Mouse (Mus musculus) monocyte, adult 5-6 weeks (primary cell): Measurements from ENCODE around the gene Vstm5. TPM values are rescaled to one million over a fixed set of nuclear protein-coding genes. Genes with fewer than 3 reads are reported as not detected.
"Not testable (repeated sequence)": the region's sequence is repeated elsewhere in the genome, so short reads cannot be mapped to it uniquely, and the experiment has no call there.

Experiments
- ATAC-seq: fragments of 153-309, 156-312 bp; replicated peaks from 2 replicates; pipeline ENCODE4 v1.8.0; 2017; ENCODE audit warnings: mild to moderate bottlenecking; ENCODE audit not compliant: low TSS enrichment, insufficient number of reproducible peaks, severe bottlenecking, poor library complexity, low FRiP score
- total RNA-seq: library from RNA; stranded (forward); fragments of 200-1000, 200-491, 200-594 nt; gene quantifications from 3 replicates; pipeline ENCODE4 v1.2.3, GENCODE M21; 2017

Vstm5 gene
- total RNA-seq: not detected in 3 replicates

- ATAC-seq: no peak
Measured at GRCm38 (mm10) chr9:15239042-15239925, at the start of gene Vstm5. Vstm5 (plus strand) TSS chr9:15239045.

GRCm38 (mm10) chr9:15194806-15195205 lies 44.0 kb upstream of the Vstm5 start:
- not testable (repeated sequence) for ATAC-seq

- ATAC-seq: no peak
Measured at GRCm38 (mm10) chr9:15206631-15207030, 32.2 kb upstream of the Vstm5 start.

GRCm38 (mm10) chr9:15209320-15209719 lies 29.5 kb upstream of the Vstm5 start:
- no peak for ATAC-seq

- ATAC-seq: no peak
Measured at GRCm38 (mm10) chr9:15211876-15212275, 27.0 kb upstream of the Vstm5 start.

GRCm38 (mm10) chr9:15213695-15214094 lies 25.1 kb upstream of the Vstm5 start:
- no peak for ATAC-seq

- ATAC-seq: no peak
Measured at GRCm38 (mm10) chr9:15224912-15225311, 13.9 kb upstream of the Vstm5 start.

- no peak for ATAC-seq
Measured at GRCm38 (mm10) chr9:15232445-15232844, 6.4 kb upstream of the Vstm5 start.

GRCm38 (mm10) chr9:15233604-15234003 lies 5.2 kb upstream of the Vstm5 start:
- no peak for ATAC-seq

- ATAC-seq: no peak
Measured at GRCm38 (mm10) chr9:15235986-15236385, 2.9 kb upstream of the Vstm5 start.

GRCm38 (mm10) chr9:15237516-15238296 lies 1.1 kb upstream of the Vstm5 start:
- no peak for ATAC-seq

GRCm38 (mm10) chr9:15238297-15238990 lies 401 bp upstream of the Vstm5 start:
- no peak for ATAC-seq

- ATAC-seq: no peak
Measured at GRCm38 (mm10) chr9:15240006-15240405, 1.2 kb downstream of the Vstm5 start.

- no peak for ATAC-seq
Measured at GRCm38 (mm10) chr9:15240863-15241595, 2.2 kb downstream of the Vstm5 start.

- ATAC-seq: no peak
Measured at GRCm38 (mm10) chr9:15241596-15241939, 2.7 kb downstream of the Vstm5 start.

- ATAC-seq: no peak
Measured at GRCm38 (mm10) chr9:15242130-15242529, 3.3 kb downstream of the Vstm5 start.

- no peak for ATAC-seq
Measured at GRCm38 (mm10) chr9:15245319-15246075, 6.7 kb downstream of the Vstm5 start.

- ATAC-seq: no peak
Measured at GRCm38 (mm10) chr9:15250376-15250775, 11.5 kb downstream of the Vstm5 start.
